Mouse (Mus musculus): ENCODE measurements around the gene Thumpd2.

The Thumpd2 gene

GRCm38 (mm10) chr17:81031830-81032442 lies 32.9 kb downstream of the Thumpd2 start:
- no peak for DNase-seq

- no peak for DNase-seq
Observed at GRCm38 (mm10) chr17:81027331-81027730, 37.6 kb downstream of the Thumpd2 start.

GRCm38 (mm10) chr17:81017132-81017531 lies 47.8 kb downstream of the Thumpd2 start:
- no peak for DNase-seq

DNA sequence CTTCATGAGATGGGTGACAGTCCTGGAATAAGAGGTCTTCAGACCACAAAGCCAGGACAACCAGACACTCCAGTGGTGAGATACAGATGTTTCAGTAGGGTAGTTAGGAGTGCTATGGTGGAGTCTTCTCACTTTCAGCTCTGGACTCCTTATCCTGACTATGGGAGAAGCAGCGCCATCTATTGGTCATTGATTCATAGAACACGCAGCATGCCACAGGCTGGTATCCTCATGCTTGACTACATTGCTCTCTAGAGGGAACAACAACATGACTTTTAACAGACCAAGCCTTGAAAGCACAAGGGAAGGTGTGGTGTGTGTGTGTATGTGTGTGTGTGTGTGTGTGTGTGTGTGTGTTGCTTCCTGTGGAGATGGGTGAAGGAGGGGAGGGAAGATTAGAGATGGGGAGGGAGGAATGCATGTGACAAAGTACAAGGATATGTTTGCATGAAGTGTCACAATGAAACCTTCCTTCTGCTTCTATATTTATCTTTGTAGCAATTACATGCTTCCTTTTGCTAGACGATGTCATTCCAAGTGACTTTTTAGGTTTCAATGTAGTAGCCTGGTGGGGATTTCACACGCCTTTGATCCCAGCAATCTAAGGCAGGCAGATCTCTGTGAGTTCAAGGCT lies 49.0 kb downstream of the Thumpd2 start:
- DNase-seq: peak; percentile 29 to 57

DNA sequence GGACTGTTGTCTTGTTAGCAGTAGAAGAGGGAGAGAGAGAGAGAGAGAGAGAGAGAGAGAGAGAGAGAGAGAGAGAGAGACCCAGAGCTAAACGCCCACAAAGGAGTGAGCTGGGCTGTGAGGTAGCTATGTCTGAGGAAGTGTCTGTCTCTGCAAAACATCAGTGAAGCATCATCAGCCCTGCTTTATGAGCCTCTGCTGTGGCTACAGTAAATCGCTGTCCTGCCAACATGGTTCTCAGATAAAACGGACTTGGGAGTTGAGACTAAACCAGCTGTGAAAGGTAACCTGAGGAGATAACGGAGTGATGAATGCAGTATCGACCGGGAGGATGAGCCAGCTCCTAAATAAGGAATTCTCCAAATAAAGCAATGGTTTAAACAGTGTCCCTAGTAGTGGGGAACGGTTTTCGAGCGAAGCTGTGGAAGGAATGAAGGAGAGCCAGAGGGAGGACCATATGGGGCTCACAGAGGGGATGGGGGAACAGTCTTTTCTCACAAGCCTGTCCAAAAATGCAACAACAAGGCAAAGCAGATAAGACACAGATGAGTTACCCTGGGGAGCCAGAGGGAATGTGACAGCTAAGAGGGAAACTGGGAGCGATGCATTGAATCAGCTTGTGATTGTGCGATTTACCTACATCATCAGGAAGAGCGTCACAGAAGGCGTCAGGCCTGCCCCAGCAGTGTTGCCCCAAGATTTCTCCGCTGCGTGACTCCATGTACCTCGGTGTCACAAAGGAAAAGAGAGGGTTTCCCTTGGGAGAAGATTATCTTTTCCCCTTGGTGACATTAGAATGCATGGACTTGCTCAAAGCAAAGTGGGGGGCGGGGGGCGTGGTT lies 53.8 kb downstream of the Thumpd2 start:
- DNase-seq: no peak

DNA sequence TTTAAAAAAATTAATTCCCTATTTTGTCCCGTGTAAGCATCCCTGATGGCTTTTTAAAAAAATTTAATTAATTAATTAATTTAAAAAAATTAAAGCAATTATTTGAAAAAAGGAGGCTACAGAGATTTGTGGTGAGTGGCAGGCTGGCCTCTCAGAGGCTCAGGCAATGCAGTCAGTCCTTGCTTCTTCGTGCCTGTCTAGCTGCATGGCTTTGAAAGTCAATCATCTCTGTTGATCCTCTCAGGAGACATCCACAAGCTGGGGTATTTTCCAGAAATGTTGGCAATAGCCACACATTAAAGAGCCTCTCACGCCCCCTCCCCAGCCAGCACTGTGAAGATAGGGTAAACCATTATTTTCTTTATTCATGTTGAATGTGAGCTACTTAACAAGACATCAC lies 54.7 kb downstream of the Thumpd2 start:
- DNase-seq: no peak

GRCm38 (mm10) chr17:81009112-81009511 lies 55.8 kb downstream of the Thumpd2 start:
- DNase-seq: no peak

DNA sequence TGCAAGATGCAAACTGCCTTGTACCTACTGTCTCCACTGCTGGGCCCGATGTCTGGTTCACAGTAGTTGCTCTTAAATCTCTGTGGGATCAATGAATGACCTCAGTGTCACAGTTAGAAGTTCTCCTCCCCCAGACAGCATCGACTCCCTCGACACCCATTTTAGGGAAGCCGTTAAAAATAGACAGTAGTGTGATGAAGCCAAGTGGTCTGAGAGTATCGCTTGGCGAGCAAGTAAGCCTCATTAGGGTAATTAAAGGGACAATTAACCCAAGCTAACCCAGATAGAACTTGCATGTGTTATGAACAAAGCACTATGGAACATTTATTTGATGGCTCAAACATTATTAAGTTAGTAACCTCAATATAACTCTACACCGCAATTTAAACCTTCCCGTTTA lies 59.6 kb downstream of the Thumpd2 start:
- no peak for DNase-seq

- DNase-seq: no peak
Observed at GRCm38 (mm10) chr17:81004454-81004853, 60.4 kb downstream of the Thumpd2 start.

GRCm38 (mm10) chr17:81002130-81002529 lies 62.8 kb downstream of the Thumpd2 start:
- DNase-seq: no peak

GRCm38 (mm10) chr17:81001647-81002046 lies 63.2 kb downstream of the Thumpd2 start:
- DNase-seq: no peak

DNA sequence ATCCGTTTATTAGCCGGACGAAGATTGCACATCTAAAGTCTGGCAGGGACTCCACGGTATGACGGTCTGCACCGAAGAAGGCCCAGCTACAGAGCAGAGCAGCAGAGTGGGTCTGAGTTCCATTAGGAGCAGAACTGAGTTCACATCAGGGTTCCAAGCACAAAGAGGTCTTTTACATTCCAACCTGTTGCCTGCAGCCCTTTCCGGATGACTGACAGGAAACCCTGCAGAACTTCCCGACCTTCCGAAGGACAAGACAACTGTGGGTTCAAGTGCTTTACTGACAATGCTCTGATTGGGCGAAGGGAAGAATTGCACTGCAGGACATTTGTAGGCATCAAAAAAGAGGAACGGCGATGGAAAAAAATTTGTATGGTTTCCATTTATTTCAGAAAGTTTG lies 63.9 kb downstream of the Thumpd2 start:
- DNase-seq: no peak

GRCm38 (mm10) chr17:80998958-80999357 lies 65.9 kb downstream of the Thumpd2 start:
- no peak for DNase-seq

- no peak for DNase-seq
Observed at GRCm38 (mm10) chr17:80997226-80997625, 67.7 kb downstream of the Thumpd2 start.

DNA sequence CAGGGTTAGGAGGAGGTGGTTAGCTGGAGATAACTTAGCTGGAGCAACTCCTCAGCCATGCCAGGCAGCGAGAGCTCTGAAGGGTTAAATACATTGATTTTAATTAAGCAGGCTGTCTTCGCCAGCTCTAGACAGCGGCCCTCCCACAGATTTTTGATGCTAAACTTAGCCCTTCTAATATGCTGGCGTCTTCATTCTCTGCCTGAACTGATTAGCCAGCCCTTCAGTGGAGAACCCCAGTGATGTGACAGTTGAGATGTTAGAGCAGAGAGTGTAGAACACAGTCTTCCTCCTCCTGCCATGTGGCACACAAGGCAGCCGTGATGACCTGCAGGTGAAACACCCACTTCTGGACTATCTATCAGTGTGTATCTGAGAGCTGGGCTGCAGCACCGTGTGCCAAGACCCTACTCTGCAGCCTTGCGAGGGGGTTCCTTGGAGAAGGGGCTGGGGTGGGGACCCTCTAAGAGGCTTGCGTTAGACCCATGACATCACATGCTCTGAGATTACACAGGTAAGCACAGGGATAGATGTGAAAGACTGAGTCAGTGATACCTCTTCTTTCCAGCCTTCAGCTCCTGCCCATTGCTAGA lies 73.3 kb downstream of the Thumpd2 start:
- DNase-seq: no peak

- no peak for DNase-seq
Observed at GRCm38 (mm10) chr17:80982976-80983375, 81.9 kb downstream of the Thumpd2 start.

DNA sequence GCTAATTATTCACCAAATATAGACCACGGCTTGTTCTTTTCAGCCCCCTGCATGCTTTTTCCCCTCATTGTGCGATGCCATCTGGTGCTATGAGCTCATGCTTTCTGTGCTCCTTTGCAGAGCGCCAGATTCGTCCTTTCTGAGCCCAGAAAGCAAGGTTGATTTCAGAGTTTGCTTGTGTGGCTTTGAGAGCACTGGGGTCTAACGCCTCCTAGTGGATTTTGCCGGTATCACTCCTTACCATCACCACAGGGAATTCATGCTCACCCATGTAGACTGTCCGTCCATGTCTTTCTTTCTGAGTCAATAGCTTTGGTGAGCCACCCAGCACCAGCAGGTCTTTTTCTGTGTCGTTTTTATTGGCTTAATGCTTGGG lies 82.5 kb downstream of the Thumpd2 start:
- peak; percentile 56 to 73 for DNase-seq

GRCm38 (mm10) chr17:80981721-80982411 lies 83.0 kb downstream of the Thumpd2 start:
- DNase-seq: no peak

DNA sequence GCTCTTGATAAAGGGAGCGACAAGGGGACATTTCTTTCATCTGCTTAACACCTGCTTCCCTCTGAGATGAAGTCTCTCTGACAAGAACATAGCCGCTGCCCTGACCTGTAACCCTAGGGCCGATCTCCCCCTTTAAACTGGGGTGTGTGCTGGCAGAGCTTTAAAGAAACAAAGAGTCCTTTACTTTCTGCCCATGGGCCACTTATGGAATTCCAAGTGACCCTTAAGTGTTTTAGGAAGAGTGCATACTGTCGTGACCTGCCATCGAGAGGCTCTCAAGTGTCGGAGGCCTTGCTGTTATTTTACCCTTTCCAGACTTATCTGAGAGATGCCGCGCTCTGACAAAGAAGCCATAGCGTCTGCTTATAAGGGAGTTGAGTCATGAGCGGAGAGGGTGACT lies 84.8 kb downstream of the Thumpd2 start:
- DNase-seq: peak; percentile 32 to 48

DNA sequence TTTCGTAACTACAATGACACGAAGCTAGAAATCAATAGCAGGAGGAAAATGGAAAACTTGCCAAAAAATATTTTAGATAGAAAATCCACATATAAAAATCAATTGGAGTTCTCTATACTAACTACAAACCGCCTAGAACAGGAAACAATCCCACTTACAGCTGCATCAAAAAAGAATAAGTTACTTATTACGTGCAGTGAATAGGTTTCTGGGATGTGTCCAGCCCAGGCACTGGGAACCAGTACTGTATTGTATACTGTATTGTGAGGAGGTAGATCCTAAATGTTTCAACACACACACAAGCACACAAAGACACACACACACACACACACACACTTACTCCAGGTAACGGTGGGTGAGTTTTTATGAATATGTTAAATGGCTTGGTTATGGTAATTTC lies 87.6 kb downstream of the Thumpd2 start:
- no peak for DNase-seq

All from lung, adult 18-20 months (tissue).